Mouse (Mus musculus) E14TG2a.4 (cell line): Measurements from ENCODE around the gene Frmpd2.

Experiments used
- CTCF ChIP-seq: conservative IDR thresholded peaks from 2 replicates; pipeline ENCODE4 v1.5.1; 2014; ENCODE audit warnings: low read length
- POU5F1 ChIP-seq: IDR thresholded peaks from 2 replicates; pipeline ENCODE4 v1.6.1; 2014; ENCODE audit warnings: low read length, borderline replicate concordance

DNA sequence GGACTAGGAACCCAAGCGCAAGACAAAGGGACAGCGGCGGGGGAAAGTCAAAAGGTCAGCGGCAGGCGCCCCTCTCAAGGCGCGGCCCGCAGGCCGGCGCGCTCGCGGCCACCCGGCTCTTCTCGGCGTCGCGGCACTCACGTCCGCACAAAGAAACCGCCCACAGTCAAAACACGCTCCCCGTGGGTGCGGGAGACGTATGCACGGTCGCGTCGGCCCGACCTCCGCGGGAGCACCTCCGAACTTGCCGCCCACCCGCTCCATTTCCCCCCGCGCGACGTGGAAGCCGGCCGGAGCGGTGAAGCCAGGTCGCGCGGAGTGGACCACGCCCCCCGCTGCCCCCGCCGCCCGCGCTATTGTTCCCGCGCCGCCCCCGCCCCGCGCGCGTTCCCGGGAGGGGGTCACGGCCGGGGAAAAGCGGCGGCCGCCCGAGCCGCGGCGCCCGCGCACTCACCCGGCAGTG lies 24.9 kb upstream of the Frmpd2 start:
- TF ChIP-seq CTCF: no peak
- no peak for TF ChIP-seq POU5F1
